Mouse (Mus musculus): ENCODE measurements at regions not wholly inside any gene's neighbourhood (a gene's known extent, or its start where the extent isn't known, plus 50 kb on each side); places are given as distances from the start of the nearest gene placed in this dataset.

- TF ChIP-seq POLR2A (IDR thresholded peaks at IDR 0.05; ENCODE audit: insufficient read length, low read depth) (no peak), REST (IDR thresholded peaks at IDR 0.05; ENCODE audit: insufficient read depth, insufficient read length) (no peak), CEBPB (IDR thresholded peaks at IDR 0.05; ENCODE audit: insufficient read depth, poor library complexity, severe bottlenecking) (no peak), MAX (IDR thresholded peaks at IDR 0.05; ENCODE audit: low read depth) (no peak), POLR2AphosphoS2 (IDR thresholded peaks at IDR 0.05; ENCODE audit: insufficient read length, low read depth) (no peak), MYOD1 (IDR thresholded peaks at IDR 0.05; ENCODE audit: control insufficient read depth in 1 of 3, insufficient read length in 2 of 3, low read depth in 2 of 3) (no peak), TCF12 (IDR thresholded peaks at IDR 0.05; ENCODE audit: insufficient read depth, poor library complexity, severe bottlenecking) (no peak), USF1 (IDR thresholded peaks at IDR 0.05; ENCODE audit: low read depth) (no peak), E2F4 (IDR thresholded peaks at IDR 0.05; ENCODE audit: insufficient read depth) (no peak), SRF (IDR thresholded peaks at IDR 0.05; ENCODE audit: control insufficient read depth, insufficient read length, low read depth) (no peak)
These were observed 145.1 kb upstream of the Gadl1 start for GRCm38 (mm10) chr9:115764136-115764535.

Measured in myocyte (in vitro differentiated cells).